Mouse (Mus musculus) kidney, postnatal 14 days (tissue): ENCODE data around the gene Cacna2d4.
"Not testable (repeated sequence)": the region's sequence is repeated elsewhere in the genome, so short reads cannot be mapped to it uniquely, and the experiment has no call there.

Source experiments
- DNase-seq: peaks from one replicate; pipeline ENCODE4 v3.0.0; 2022; ENCODE audit warnings: mixed read lengths

The Cacna2d4 gene

DNA sequence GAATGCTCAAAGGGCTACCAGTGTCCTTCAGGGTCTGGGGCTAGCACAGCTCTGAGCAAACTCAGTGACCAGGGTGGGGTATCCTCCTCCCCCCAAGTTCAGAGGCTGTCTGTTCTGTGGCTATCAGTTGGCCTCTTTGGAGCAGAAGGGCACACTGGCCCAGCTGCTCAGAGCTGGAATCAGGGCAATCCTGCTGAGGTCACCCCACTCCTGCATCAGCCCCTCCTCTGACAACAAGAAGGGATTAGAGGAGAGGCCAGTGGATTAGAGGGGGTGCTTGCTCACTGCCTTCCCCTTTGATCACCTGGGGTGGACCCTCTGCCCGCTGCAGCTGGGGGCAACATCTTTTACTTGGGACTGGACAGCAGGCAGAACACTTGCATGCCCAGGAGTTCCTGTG is at the start of gene Cacna2d4:
Gene Cacna2d4 (plus strand): TSS at position 286 of the 400 bp plus-strand sequence.
- no peak for DNase-seq

- DNase-seq: peak; percentile 12
These were observed 49.7 kb upstream of the Cacna2d4 start for GRCm38 (mm10) chr6:119186658-119187057.

- no peak for DNase-seq
These were observed 48.7 kb upstream of the Cacna2d4 start for GRCm38 (mm10) chr6:119187631-119188030.

DNA sequence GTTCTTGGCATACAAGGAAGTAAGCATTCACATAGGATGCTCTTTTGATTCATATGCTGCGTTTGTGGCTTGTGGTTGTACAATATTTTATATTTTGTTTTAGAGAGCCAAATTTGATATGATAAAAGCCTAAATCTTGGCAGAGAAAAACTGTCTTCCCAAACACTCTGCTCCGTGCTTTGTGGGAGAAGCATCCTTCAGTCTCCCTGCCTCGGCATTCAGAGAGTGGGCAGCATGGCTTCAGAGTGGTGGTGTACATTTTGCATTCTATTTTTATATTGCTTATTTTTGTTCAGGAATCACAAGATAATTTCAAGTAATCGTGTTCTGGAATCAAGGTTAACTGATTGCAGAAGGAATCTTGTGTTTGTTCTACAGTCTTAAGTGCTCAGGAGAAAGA is 44.8 kb upstream of the Cacna2d4 start:
- DNase-seq: no peak

GRCm38 (mm10) chr6:119193571-119194154 is 42.7 kb upstream of the Cacna2d4 start:
- no peak for DNase-seq

DNA sequence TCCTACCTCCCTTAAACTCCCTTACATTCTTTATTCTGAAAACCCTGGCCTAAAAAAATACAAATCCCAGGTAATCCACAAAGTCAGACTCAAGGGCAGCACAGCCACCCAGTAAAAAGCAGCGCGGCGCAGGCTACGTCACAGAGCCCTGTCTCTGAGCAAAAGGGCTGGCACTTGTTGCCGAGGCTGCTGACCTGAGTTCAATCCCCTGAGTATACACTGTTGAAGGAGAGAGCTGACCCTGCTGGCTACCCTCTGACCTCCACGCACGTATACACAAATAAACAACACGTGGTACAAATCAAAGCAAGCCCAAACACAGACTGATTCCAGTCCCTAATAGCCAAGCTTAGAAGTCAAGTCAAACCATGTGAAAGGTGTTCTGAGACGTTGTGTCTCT is 42.2 kb upstream of the Cacna2d4 start:
- DNase-seq: no peak

- no peak for DNase-seq
These were observed 41.7 kb upstream of the Cacna2d4 start for GRCm38 (mm10) chr6:119194601-119195000.

DNA sequence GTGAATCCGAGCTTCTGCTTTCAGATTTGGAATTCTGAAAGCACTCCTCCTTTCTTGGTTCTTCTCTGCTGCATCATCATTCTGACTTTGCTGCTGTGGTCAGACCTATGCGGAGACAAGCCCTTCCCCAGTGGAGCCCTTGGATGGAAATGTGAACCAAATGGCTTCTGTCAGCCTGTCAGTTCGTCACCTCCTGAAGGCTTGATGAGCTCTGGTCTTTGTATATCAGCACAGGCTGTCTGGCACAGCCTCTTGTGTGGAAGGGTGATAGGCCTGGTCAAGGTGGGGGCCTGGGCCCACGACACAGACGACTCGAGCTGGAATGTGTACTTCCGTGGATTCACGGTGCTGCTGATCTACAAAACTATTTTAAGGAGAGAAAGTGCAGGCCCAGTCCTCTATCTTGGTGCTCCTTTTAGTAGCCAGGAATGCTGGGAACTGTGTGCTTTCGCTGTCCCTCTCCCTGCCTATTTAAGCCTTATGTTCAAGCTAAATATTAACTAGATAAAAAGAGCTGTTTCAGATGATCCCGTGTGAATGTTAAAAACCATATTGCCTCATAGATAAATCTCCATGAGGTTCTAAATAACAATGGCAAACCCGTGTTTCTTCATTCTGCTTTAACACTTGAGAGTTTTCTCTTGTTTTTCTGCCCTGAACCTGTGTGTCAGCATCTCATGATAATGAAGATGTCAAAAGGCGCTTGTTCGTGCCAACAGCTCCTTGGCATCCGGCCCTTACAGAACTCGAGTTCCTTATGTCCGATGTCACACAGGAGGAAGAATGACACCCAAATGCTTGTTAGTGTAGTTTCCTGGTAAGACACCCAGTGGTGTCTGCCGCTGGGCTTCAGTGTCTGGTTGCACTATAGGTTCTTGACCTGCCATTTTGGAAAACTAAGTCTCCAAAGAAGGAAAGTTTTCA is 39.7 kb upstream of the Cacna2d4 start, which contains the start of gene Cacna1c:
Gene Cacna1c (minus strand): TSS at position 37 of the 924 bp plus-strand sequence.
- peak; percentile 24 for DNase-seq

DNA sequence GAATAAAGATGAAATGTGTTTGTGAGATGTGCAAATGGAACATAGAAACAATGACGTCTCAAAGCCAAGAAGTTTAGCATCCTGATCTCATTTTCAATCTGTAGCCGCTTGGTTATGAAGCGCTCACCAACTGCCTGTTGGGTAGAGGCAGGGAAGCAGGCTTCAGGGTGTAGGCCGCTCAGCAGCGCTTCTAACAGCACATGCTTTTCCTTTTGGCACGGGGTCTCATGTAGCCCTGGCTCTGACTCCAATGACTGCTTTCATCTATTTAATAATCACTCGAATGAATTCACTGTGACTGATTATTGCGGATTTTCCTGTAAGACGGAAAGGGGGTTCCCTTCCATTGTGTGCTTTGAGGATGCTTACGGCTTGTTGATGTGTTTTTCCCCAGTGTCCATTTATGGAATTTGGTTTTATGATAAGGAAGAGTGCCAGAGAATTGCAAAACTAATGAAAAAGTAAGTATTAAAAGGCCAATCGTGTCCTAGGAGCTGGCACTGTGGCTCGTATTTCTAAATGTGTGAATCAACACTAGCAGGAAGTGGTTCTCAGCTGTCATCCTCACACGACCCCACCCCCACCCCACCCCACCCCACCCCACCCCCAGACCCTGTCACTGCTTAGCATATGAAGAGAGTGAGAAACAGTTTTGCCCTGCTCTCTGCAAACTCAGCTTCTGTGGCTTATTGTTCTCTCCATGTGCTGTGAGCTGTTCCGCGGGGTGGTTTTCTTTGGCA is 37.6 kb upstream of the Cacna2d4 start:
- DNase-seq: no peak

DNA sequence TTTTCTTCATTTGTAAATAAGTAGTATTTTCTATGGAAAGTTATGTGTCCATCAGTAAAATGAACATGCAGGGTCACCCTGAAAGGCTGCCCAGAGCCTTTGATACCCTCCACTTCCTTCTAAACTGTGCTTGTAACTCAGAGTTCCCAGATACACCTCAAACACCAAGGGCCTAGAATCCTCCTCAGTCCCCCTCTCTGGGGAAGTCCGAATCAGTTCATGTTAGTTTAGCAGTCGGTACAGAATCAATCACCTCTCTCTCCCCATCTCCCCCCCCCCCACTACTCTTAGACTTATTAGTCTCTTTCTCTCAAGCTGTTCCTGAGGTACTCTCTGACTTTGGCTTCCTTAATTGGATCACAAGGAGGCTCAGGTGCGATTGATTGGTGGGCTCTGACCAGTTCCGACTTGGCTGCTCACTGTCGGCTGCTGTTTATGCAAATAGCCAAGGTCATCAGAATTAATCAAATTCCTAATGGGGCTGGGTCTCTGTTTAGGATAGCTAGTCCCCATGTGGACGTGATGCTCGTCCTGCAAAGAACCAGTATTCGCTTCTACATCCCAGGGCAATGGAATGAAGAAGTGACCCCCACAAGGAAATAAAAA is 36.9 kb upstream of the Cacna2d4 start:
- no peak for DNase-seq

GRCm38 (mm10) chr6:119200362-119200761 is 36.0 kb upstream of the Cacna2d4 start:
- no peak for DNase-seq

GRCm38 (mm10) chr6:119201575-119201974 is 34.8 kb upstream of the Cacna2d4 start:
- DNase-seq: no peak

GRCm38 (mm10) chr6:119204286-119204685 is 32.0 kb upstream of the Cacna2d4 start:
- DNase-seq: no peak

GRCm38 (mm10) chr6:119204915-119205314 is 31.4 kb upstream of the Cacna2d4 start:
- no peak for DNase-seq

DNA sequence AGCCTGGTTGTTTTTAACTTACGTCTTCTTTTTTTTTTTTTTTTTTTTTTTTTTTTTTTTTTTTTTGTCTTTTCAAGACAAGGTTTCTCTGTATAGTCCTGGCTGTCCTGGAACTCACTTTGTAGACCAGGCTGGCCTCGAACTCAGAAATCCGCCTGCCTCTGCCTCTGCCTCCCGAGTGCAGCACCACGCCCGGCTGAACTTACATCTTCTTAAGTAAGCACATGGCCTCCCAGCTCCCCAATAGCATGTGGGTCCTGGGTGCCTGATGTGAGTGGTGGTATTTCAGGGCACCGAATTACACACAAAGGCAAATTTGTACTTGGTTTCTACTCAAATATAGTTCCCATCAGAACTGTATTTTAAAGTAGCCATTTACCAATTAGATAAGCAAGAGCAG is 30.3 kb upstream of the Cacna2d4 start:
- not testable (repeated sequence) for DNase-seq

GRCm38 (mm10) chr6:119213375-119213774 is 23.0 kb upstream of the Cacna2d4 start:
- DNase-seq: no peak

DNA sequence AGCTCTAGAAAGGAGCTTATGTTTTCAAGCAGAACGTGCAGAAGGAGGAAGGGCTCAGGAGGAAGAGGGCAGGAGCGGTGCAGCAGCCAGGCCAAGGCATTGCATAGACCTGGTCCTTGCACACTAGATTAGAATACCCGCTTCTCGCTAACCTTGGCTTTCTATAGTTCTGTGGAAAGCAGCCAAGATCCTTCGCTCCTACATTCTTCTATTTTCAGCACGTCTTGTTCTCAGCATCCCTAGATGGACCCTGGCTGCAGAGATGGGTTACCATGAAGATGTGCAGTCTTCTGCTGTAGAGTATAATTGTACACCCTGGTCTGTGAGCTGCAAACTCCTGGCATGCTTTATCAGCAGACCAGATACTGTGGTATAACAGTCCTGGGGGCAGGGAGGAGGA is 22.1 kb upstream of the Cacna2d4 start:
- DNase-seq: no peak

DNA sequence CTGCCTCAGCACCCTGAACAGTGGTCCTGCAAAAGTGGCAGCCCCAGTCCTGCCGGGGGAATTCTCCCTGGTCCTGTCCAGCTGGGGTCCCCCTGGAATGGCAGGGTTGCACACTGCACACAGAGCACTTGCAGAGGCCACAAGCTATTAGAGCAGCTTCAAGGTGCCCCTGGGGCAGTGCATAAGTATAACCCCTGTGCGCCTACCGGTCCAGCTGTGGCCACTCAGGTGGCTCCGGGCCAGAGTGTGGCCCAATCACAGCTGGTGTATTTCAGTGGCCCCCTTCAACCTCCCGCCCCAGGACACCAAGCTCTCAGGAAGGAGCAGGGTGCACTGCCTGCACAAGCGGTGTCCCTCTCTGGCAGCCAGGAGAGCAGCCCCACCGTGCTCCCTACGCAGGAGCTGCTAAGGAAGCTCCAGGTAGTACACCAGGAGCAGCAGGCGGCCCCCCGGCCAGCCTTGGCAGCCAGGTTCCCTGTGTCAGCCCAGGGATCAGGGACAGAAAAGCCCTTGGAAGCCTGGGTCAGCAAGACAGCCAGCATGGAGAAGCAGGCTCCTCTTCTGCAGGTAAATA is 21.2 kb upstream of the Cacna2d4 start:
- DNase-seq: no peak

DNA sequence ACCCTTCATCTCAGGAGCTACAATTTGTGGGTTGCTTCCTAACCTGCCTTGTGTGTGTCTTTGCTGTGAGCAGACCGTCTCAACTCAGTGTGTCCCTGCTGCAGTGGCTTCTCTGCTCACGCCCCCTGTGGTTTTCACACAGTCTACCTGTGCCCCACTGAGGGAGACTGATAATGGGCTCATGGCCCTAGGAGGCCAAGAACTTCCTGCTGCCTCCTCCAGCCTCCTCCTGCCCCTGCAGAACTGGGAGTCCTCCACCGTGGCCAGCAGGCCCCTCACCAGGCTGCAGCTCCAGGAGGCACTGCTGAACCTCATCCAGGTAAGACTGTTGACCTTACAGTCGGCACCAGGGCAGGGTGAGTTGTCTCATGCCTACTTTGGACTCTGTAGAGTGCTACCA is 18.7 kb upstream of the Cacna2d4 start:
- DNase-seq: no peak

GRCm38 (mm10) chr6:119218591-119218990 is 17.7 kb upstream of the Cacna2d4 start:
- DNase-seq: no peak

DNA sequence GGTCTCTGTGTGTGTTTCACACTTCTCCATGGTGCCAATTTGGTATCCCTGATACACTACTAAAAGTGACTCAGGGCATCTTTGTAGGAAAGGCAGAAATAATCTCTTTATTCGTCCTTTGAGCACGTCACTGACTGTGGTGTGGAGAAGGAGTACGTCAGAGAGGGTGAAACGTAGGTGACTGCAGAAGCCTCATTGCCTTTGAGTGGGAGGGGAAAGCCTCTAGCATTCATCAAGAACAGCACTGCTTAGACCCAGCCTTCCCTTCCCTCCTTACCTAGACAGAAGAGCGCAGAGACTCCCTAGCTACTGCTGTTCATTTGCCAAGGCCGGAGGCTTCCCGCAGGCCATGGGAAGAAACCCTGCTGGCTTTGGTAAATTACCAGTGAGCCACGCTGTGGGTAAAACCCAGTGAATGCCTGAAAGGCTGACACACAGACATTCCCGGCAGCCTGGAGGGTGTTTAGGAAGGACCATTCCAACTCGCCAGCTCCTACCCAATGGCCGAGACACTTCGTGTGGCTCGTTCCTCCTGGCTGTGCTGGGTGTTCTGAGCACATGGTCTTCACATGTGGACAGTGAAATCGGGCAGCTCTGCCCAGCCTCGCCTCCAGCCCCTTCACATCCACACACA is 17.0 kb upstream of the Cacna2d4 start:
- DNase-seq: no peak

GRCm38 (mm10) chr6:119220297-119220696 is 16.0 kb upstream of the Cacna2d4 start:
- DNase-seq: peak; percentile 49
